Comparison of ENCODE assay signal across 10 mouse cellular contexts in genomic region chr9:25655767-25656513, GRCm38 (mm10).
DNase-seq lines count a peak whose midpoint lies in the region; ATAC-seq and TF ChIP-seq lines count a peak whose summit lies in the region.
"Had no signal": no experiment of that assay in that cellular context is flagged by ENCODE, and none has a peak within 500 bp of the region (broad histone marks: within the 10 kb centered on the region; RNA-seq: fewer than 3 reads in every experiment).

No protein-coding gene starts in this region.

- peak; percentile 73 for DNase-seq in NIH3T3 (ENCODE audit: low read depth)
- peak; percentile 71 for DNase-seq in embryo, embryonic 11 days
- DNase-seq in left cerebral cortex, postnatal 14 days (ENCODE audit: low spot score in 2 of 2) = peak; percentile 62 to 80
- DNase-seq in neural tube, embryonic 10.5 days (ENCODE audit: extremely low spot score, low spot score) = peak; percentile 19

- no peak overlapping the region for H3K4me3 ChIP-seq in intestine, postnatal 0 days (ENCODE audit: low read depth, low read length)
- no peak overlapping the region for H3K4me3 ChIP-seq in intestine, embryonic 15.5 days (replicated peaks)
- H3K4me3 ChIP-seq in hindbrain, embryonic 13.5 days = no peak overlapping the region
- H3K4me3 ChIP-seq: embryonic facial prominence, embryonic 12.5 days; myocyte had no signal

- H3K9ac ChIP-seq in intestine, postnatal 0 days (ENCODE audit: low read depth, low read length) = no peak overlapping the region
- H3K9ac ChIP-seq in intestine, embryonic 15.5 days = no peak overlapping the region
- no peak overlapping the region for H3K9ac ChIP-seq in hindbrain, embryonic 13.5 days
- H3K9ac ChIP-seq: embryonic facial prominence, embryonic 12.5 days had no signal

- no peaks in the 10 kb centered on the region for H3K36me3 ChIP-seq in intestine, postnatal 0 days (ENCODE audit: control insufficient read depth, insufficient read depth)
- H3K36me3 ChIP-seq in intestine, embryonic 15.5 days = no peaks in the 10 kb centered on the region
- H3K36me3 ChIP-seq in hindbrain, embryonic 13.5 days = no peaks in the 10 kb centered on the region
- H3K36me3 ChIP-seq: embryonic facial prominence, embryonic 12.5 days had no signal

- intact Hi-C loops in left cerebral cortex, postnatal 14 days (cut with DNase I) = loop anchor here (2.0 kb wide), 1 partner anchor 1121 kb away; no protein-coding TSS in a partner anchor

- no peak overlapping the region for H3K4me2 ChIP-seq in intestine, postnatal 0 days (replicated peaks; ENCODE audit: low read depth)
- H3K4me2 ChIP-seq in intestine, embryonic 15.5 days (replicated peaks) = no peak overlapping the region
- no peak overlapping the region for H3K4me2 ChIP-seq in hindbrain, embryonic 13.5 days
- H3K4me2 ChIP-seq: embryonic facial prominence, embryonic 12.5 days had no signal

- H3K27me3 ChIP-seq in intestine, postnatal 0 days (replicated peaks; ENCODE audit: control insufficient read depth, insufficient read depth, low read length) = no peaks in the 10 kb centered on the region
- H3K27me3 ChIP-seq in intestine, embryonic 15.5 days (replicated peaks) = no peaks in the 10 kb centered on the region
- H3K27me3 ChIP-seq in hindbrain, embryonic 13.5 days = no peaks in the 10 kb centered on the region
- H3K27me3 ChIP-seq: embryonic facial prominence, embryonic 12.5 days had no signal

- no peaks in the 10 kb centered on the region for H3K4me1 ChIP-seq in intestine, postnatal 0 days (replicated peaks; ENCODE audit: control insufficient read depth, insufficient read depth, low read length)
- H3K4me1 ChIP-seq in intestine, embryonic 15.5 days (replicated peaks) = no peaks in the 10 kb centered on the region
- H3K4me1 ChIP-seq in hindbrain, embryonic 13.5 days (replicated peaks) = no peaks in the 10 kb centered on the region
- H3K4me1 ChIP-seq: embryonic facial prominence, embryonic 12.5 days had no signal

- ATAC-seq in intestine, postnatal 0 days = no peak
- ATAC-seq in intestine, embryonic 15.5 days = no peak
- ATAC-seq in hindbrain, embryonic 13.5 days (ENCODE audit: low FRiP score) = peak; percentile 80; the same call in 1 of the 2 replicates
- ATAC-seq in erythroid progenitor cell, adult 5-6 weeks (replicated peaks; ENCODE audit: low FRiP score, poor library complexity, severe bottlenecking) = no peak

- no peak overlapping the region for H3K27ac ChIP-seq in intestine, postnatal 0 days (ENCODE audit: low read depth, low read length)
- H3K27ac ChIP-seq in intestine, embryonic 15.5 days = no peak overlapping the region
- no peak overlapping the region for H3K27ac ChIP-seq in hindbrain, embryonic 13.5 days
- H3K27ac ChIP-seq: embryonic facial prominence, embryonic 12.5 days had no signal

- WGBS in intestine, postnatal 0 days = 8% methylated on average over 3 of the region's 3 CpGs
- 6% methylated on average over 3 of the region's 3 CpGs for WGBS in intestine, embryonic 15.5 days
- 6% methylated on average over 3 of the region's 3 CpGs for WGBS in hindbrain, embryonic 13.5 days

- H3K9me3 ChIP-seq in intestine, postnatal 0 days (ENCODE audit: control insufficient read depth) = no peaks in the 10 kb centered on the region
- no peaks in the 10 kb centered on the region for H3K9me3 ChIP-seq in intestine, embryonic 15.5 days
- H3K9me3 ChIP-seq in hindbrain, embryonic 13.5 days = no peaks in the 10 kb centered on the region
- H3K9me3 ChIP-seq: embryonic facial prominence, embryonic 12.5 days had no signal

- peak; percentile 79 for TF ChIP-seq CTCF in intestine, postnatal 0 days (IDR thresholded peaks at IDR 0.05; ENCODE audit: low read depth)

Comparison
In these comparisons a context has a peak if more than half of its experiments do, and no peak if none do; other contexts are left out.
1. DNase-seq: peak in every context shown above with its lines; median percentile 73 in NIH3T3; 71 in embryo, embryonic 11 days; 71 in left cerebral cortex, postnatal 14 days; 19 in neural tube, embryonic 10.5 days.